8 mouse cellular contexts compared by ENCODE assay signal in the genomic region with DNA sequence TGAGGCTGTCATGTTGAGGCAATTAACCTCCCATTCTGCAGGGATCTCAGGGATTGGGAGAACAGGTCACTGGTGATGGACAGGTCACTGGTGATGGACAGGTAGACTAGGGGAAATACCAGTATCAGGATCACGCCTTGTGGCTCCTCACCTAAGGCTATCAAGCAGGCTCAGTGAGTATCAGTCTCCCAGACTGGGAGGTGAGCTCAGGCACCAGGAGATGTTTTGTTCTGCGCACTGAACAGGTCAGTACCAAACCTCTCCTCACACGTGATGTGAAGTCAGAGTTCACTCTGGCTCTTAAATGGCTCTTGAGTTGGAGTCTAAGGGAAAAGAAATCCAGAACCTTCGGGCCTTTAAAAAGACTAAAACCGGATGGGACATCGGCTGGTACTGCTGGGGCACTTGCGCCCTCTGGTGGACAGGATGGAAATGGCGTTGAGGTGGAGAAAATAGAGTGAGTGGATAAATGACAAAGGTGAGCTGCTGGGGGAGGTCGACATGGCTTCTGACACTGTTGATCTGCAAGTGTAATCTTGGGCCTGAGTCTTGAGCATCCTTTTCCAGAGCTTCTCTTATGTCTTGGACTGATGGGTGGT. TPM values are rescaled to one million over a fixed set of nuclear protein-coding genes. Genes with fewer than 3 reads are reported as not detected.
DNase-seq lines count a peak whose midpoint lies in the region; ATAC-seq lines count a peak whose summit lies in the region.

No protein-coding gene starts in this region.

- no peak overlapping the region for H3K4me3 ChIP-seq in intestine, embryonic 16.5 days (ENCODE audit: low read length)
- H3K4me3 ChIP-seq in limb, embryonic 13.5 days, result no peak overlapping the region
- no peak overlapping the region for H3K4me3 ChIP-seq in neural tube, embryonic 11.5 days (ENCODE audit: low read depth, low read length)

- peaks cover 5% of the 10 kb centered on the region; the same call in 1 of the 2 replicates for H3K4me1 ChIP-seq in intestine, embryonic 16.5 days (ENCODE audit: control insufficient read depth, insufficient read depth, low read length)
- H3K4me1 ChIP-seq in limb, embryonic 13.5 days, result peaks cover 17% of the 10 kb centered on the region
- peaks cover 2% of the 10 kb centered on the region; the same call in 1 of the 2 replicates for H3K4me1 ChIP-seq in neural tube, embryonic 11.5 days (ENCODE audit: control insufficient read depth, insufficient read depth, low read length)

- no peaks in the 10 kb centered on the region for H3K36me3 ChIP-seq in intestine, embryonic 16.5 days (ENCODE audit: control insufficient read depth, insufficient read depth, low read length)
- no peaks in the 10 kb centered on the region for H3K36me3 ChIP-seq in limb, embryonic 13.5 days
- H3K36me3 ChIP-seq in neural tube, embryonic 11.5 days (ENCODE audit: control insufficient read depth, insufficient read depth, low read length), result no peaks in the 10 kb centered on the region

- peak; percentile 26; the same call in 1 of the 2 replicates for ATAC-seq in intestine, embryonic 16.5 days
- 0 out of 2 replicates have a peak, but pooled peaks have one; percentile 28 for ATAC-seq in limb, embryonic 13.5 days (ENCODE audit: low FRiP score, low read depth)
- no peak; the same call in 1 of the 2 replicates for ATAC-seq in neural tube, embryonic 11.5 days (ENCODE audit: insufficient read depth, low FRiP score, low TSS enrichment)

- H3K9me3 ChIP-seq in intestine, embryonic 16.5 days (ENCODE audit: control insufficient read depth, low read length), result no peaks in the 10 kb centered on the region
- no peaks in the 10 kb centered on the region for H3K9me3 ChIP-seq in limb, embryonic 13.5 days
- no peaks in the 10 kb centered on the region for H3K9me3 ChIP-seq in neural tube, embryonic 11.5 days (ENCODE audit: control insufficient read depth, low read length)

- no peak overlapping the region for H3K27ac ChIP-seq in intestine, embryonic 16.5 days (ENCODE audit: low read length)
- H3K27ac ChIP-seq in limb, embryonic 13.5 days, result no peak overlapping the region
- no peak overlapping the region for H3K27ac ChIP-seq in neural tube, embryonic 11.5 days (ENCODE audit: low read depth, low read length)

- H3K4me2 ChIP-seq in intestine, embryonic 16.5 days (ENCODE audit: low read depth, low read length), result no peak overlapping the region
- H3K4me2 ChIP-seq in limb, embryonic 13.5 days (replicated peaks), result no peak overlapping the region
- H3K4me2 ChIP-seq in neural tube, embryonic 11.5 days (ENCODE audit: low read depth), result no peak overlapping the region

- no peak overlapping the region for H3K9ac ChIP-seq in intestine, embryonic 16.5 days (ENCODE audit: low read depth, low read length)
- H3K9ac ChIP-seq in limb, embryonic 13.5 days, result no peak overlapping the region
- no peak overlapping the region for H3K9ac ChIP-seq in neural tube, embryonic 11.5 days (ENCODE audit: low read length)

- no peaks in the 10 kb centered on the region for H3K27me3 ChIP-seq in intestine, embryonic 16.5 days (replicated peaks; ENCODE audit: control insufficient read depth, insufficient read depth, low read length)
- no peaks in the 10 kb centered on the region for H3K27me3 ChIP-seq in limb, embryonic 13.5 days
- no peaks in the 10 kb centered on the region for H3K27me3 ChIP-seq in neural tube, embryonic 11.5 days (ENCODE audit: control insufficient read depth, insufficient read depth, low read length)

- peak; percentile 48 to 67 for DNase-seq in urinary bladder, adult 18-20 months (ENCODE audit: low spot score in 2 of 2)
- no peak for DNase-seq in urinary bladder, postnatal 10 days (ENCODE audit: low spot score)
- DNase-seq in cerebellum, postnatal 10 days, result peak; percentile 89 to 92
- peak; percentile 71 to 79 for DNase-seq in frontal cortex, postnatal 25 days (ENCODE audit: low spot score in 2 of 2)
- DNase-seq in neural tube, embryonic 11.5 days (ENCODE audit: low spot score), result peak; percentile 74
- peak; percentile 53 to 58 for DNase-seq in thymus, adult 18-20 months

- 10% methylated on average over 9 of the region's 9 CpGs for WGBS in intestine, embryonic 16.5 days
- WGBS in limb, embryonic 13.5 days, result 14% methylated on average over 9 of the region's 9 CpGs
- WGBS in neural tube, embryonic 11.5 days, result 11% methylated on average over 9 of the region's 9 CpGs

RNA-seq across cellular contexts. Expression of a gene that starts 11.3 kb away (rescaled TPM):
- polyA plus RNA-seq in intestine, embryonic 16.5 days (2015; fragmentation: Nextera tagmentation; extraction: Ambion mirVana), result 5.7 and 6.1 TPM in 2 replicates
- 8.7 and 9.4 TPM in 2 replicates for polyA plus RNA-seq in limb, embryonic 13.5 days (2015; fragmentation: Nextera tagmentation; extraction: Ambion mirVana)
- polyA plus RNA-seq in neural tube, embryonic 11.5 days (2014; fragmentation: Nextera tagmentation; extraction: Ambion mirVana), result 10.4 and 11.5 TPM in 2 replicates

RNA-seq across cellular contexts. Expression of a gene that starts 24.3 kb away (rescaled TPM):
- 6.1 and 8.4 TPM in 2 replicates for polyA plus RNA-seq in intestine, embryonic 16.5 days (2015; fragmentation: Nextera tagmentation; extraction: Ambion mirVana)
- polyA plus RNA-seq in limb, embryonic 13.5 days (2015; fragmentation: Nextera tagmentation; extraction: Ambion mirVana), result 3.8 and 4.1 TPM in 2 replicates
- 6.0 and 6.2 TPM in 2 replicates for polyA plus RNA-seq in neural tube, embryonic 11.5 days (2014; fragmentation: Nextera tagmentation; extraction: Ambion mirVana)
